Mouse (Mus musculus) forebrain, embryonic 12.5 days (tissue): ENCODE results near the gene Pimreg. TPM values are rescaled to one million over a fixed set of nuclear protein-coding genes. Genes with fewer than 3 reads are reported as not detected.

ENCODE experiments used
- polyA plus RNA-seq: library from polyadenylated mRNA; unstranded; fragments of >200 nt; fragmentation: Nextera tagmentation; extraction: Ambion mirVana; gene quantifications from 2 replicates; pipeline ENCODE4 v1.2.1, GENCODE M21; 2016

Pimreg gene
- polyA plus RNA-seq, 1 experiment from 2014 or later: 191 TPM

Other genes with a start within 250 kb of the Pimreg start
- gene Aipl1, start 4.5 kb upstream of the Pimreg start, polyA plus RNA-seq: 0.37 and 0.50 TPM in 2 replicates
- gene Pitpnm3, start 93.7 kb downstream of the Pimreg start, polyA plus RNA-seq: 0.41 and 0.58 TPM in 2 replicates
- gene Gm43951, start 164.8 kb downstream of the Pimreg start, polyA plus RNA-seq: 0.73 and 0.83 TPM in 2 replicates
- gene 4933427D14Rik, start 165.4 kb downstream of the Pimreg start, polyA plus RNA-seq: 20.8 and 25.7 TPM in 2 replicates
- 139 and 143 TPM in 2 replicates for gene Txndc17, start 165.5 kb downstream of the Pimreg start, polyA plus RNA-seq
- 54.8 and 55.8 TPM in 2 replicates for gene Med31, start 173.6 kb downstream of the Pimreg start, polyA plus RNA-seq
- not detected in 2 replicates for gene Slc13a5, start 225.2 kb downstream of the Pimreg start, polyA plus RNA-seq